In the genomic region with DNA sequence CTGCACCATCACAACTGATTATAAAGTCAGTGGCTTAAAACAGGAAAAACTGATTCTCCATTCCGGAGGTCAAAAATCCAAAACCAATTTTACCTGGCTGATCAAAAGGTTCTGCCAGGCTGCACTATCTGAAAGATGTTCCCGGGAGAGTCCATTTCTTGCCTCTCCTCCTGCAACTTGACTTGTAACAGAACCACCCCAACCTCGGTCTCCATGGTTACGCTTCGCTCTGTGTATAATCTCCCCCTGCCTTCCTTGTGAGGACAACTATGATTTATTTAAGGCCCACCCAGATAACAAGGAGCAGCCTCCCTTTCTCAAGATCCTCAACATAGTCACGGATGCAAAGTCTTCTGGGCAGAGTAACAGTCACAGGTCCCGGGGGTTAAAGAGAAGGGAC, we compare ENCODE assay signal across 17 mouse cellular contexts.
"Had no signal": no experiment of that assay in that cellular context is flagged by ENCODE, and none has a peak within 500 bp of the region (broad histone marks: within the 10 kb centered on the region; RNA-seq: fewer than 3 reads in every experiment).

No protein-coding gene starts in this region.

- H3K27me3 ChIP-seq: neural tube, embryonic 13.5 days; neural tube, embryonic 15.5 days had no signal

- H3K9me3 ChIP-seq: neural tube, embryonic 15.5 days had no signal

- H3K9ac ChIP-seq: liver, embryonic 14.5 days; lung, embryonic 14.5 days; neural tube, embryonic 13.5 days; neural tube, embryonic 15.5 days had no signal

- H3K4me2 ChIP-seq: lung, embryonic 14.5 days; neural tube, embryonic 13.5 days; neural tube, embryonic 15.5 days had no signal

- DNase-seq: lung, adult 18-20 months; lung, embryonic 14.5 days; lung, postnatal 10 days; lung, postnatal 4 days; retina, postnatal 1 day; right cerebral cortex, adult 18-20 months; right cerebral cortex, postnatal 25 days; right cerebral cortex, postnatal 4 days; spleen, adult 18-20 months; thymus, adult 18-20 months; thymus, postnatal 14 days; thymus, postnatal 36 days had no signal

- H3K4me3 ChIP-seq: midbrain, embryonic 10.5 days; myocyte; neural tube, embryonic 13.5 days; neural tube, embryonic 15.5 days had no signal

- H3K36me3 ChIP-seq: midbrain, embryonic 10.5 days; neural tube, embryonic 13.5 days; neural tube, embryonic 15.5 days had no signal

- H3K27ac ChIP-seq: liver, embryonic 14.5 days; midbrain, embryonic 10.5 days; neural tube, embryonic 13.5 days; neural tube, embryonic 15.5 days had no signal
